In the genomic region with DNA sequence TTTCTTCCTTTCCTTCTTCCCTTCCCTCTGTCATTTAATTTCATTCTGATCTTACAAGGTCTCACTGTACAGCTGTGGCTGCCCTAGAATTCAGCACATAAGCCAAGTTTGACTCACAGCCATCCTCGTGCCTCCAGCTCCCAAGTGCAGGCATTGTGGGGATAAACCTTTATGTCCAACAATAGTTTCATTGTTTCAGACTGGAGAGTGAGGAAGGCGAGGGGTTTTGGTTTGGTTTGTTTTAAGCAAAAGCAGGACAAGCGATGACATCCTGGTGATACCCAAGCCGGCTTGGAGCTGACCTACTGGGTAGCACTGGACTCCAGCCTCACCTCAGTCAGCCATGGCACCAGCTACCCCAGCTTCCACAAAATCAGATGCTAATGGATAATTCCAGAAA, we compare ENCODE assay signal across 20 mouse cellular contexts.
A peak's percentile ranks its signal among the peaks of the same experiment; 100 is the strongest.
DNase-seq lines count a peak whose midpoint lies in the region; ATAC-seq lines count a peak whose summit lies in the region.
"Had no signal": no experiment of that assay in that cellular context is flagged by ENCODE, and none has a peak within 500 bp of the region (broad histone marks: within the 10 kb centered on the region; RNA-seq: fewer than 3 reads in every experiment).

No protein-coding gene starts in this region.

- no peak overlapping the region for H3K27ac ChIP-seq in heart, embryonic 13.5 days (replicated peaks)
- peak overlapping the region; percentile 51 for H3K27ac ChIP-seq in limb, embryonic 10.5 days
- H3K27ac ChIP-seq: forebrain, embryonic 12.5 days; hindbrain, embryonic 10.5 days; hindbrain, embryonic 15.5 days; lung, embryonic 15.5 days; midbrain, embryonic 15.5 days had no signal

- H3K27me3 ChIP-seq in heart, embryonic 13.5 days (replicated peaks) = peaks cover 36% of the 10 kb centered on the region
- peaks cover 55% of the 10 kb centered on the region for H3K27me3 ChIP-seq in megakaryocyte, embryonic 14.5 days (replicated peaks)
- peaks cover 46% of the 10 kb centered on the region for H3K27me3 ChIP-seq in limb, embryonic 10.5 days (ENCODE audit: low read depth, poor library complexity, severe bottlenecking)
- H3K27me3 ChIP-seq: hindbrain, embryonic 15.5 days had no signal

- no peak for ATAC-seq in heart, embryonic 13.5 days (ENCODE audit: extremely low read depth, insufficient number of reproducible peaks, low FRiP score, low TSS enrichment)
- no peak for ATAC-seq in megakaryocyte, adult 5-6 weeks (ENCODE audit: poor library complexity, severe bottlenecking)
- ATAC-seq: forebrain, postnatal 0 days; inflammation-experienced regulatory T-cells, adult 6 months; midbrain, embryonic 15.5 days had no signal

- no peak overlapping the region for H3K4me3 ChIP-seq in heart, embryonic 13.5 days
- peak overlapping the region; percentile 83 for H3K4me3 ChIP-seq in megakaryocyte, embryonic 14.5 days (replicated peaks)
- H3K4me3 ChIP-seq in limb, embryonic 10.5 days = no peak overlapping the region
- H3K4me3 ChIP-seq: forebrain, embryonic 12.5 days; hindbrain, embryonic 10.5 days; hindbrain, embryonic 15.5 days; midbrain, embryonic 15.5 days had no signal

- no peak for DNase-seq in heart, adult 18-20 months
- no peak for DNase-seq in limb, embryonic 10.5 days (ENCODE audit: low spot score)
- no peak for DNase-seq in urinary bladder, postnatal 36 days (ENCODE audit: low spot score in 2 of 2)
- DNase-seq in adipocyte (ENCODE audit: low spot score) = no peak
- DNase-seq: adrenal gland, postnatal 10 days; B cell, adult 2 months; cerebellum, adult 8-10 months; forebrain, postnatal 0 days; lung, postnatal 4 days; right cerebral cortex, postnatal 25 days; thymus, postnatal 14 days had no signal

- no peaks in the 10 kb centered on the region for H3K36me3 ChIP-seq in heart, embryonic 13.5 days
- no peaks in the 10 kb centered on the region for H3K36me3 ChIP-seq in megakaryocyte, embryonic 14.5 days (replicated peaks; ENCODE audit: low read length)
- H3K36me3 ChIP-seq in limb, embryonic 10.5 days = no peaks in the 10 kb centered on the region
- H3K36me3 ChIP-seq: forebrain, embryonic 12.5 days; hindbrain, embryonic 10.5 days; hindbrain, embryonic 15.5 days; lung, embryonic 15.5 days; midbrain, embryonic 15.5 days had no signal

- H3K4me2 ChIP-seq in heart, embryonic 13.5 days = 0 out of 2 replicates have a peak overlapping the region, but pooled peaks have one; percentile 5
- H3K4me2 ChIP-seq: forebrain, embryonic 12.5 days had no signal

- 33% methylated on average over 4 of the region's 4 CpGs for WGBS in heart, embryonic 13.5 days
- 74% methylated on average over 4 of the region's 4 CpGs for WGBS in limb, embryonic 10.5 days

- peaks cover 27% of the 10 kb centered on the region for H3K4me1 ChIP-seq in heart, embryonic 13.5 days
- H3K4me1 ChIP-seq in megakaryocyte, embryonic 14.5 days = peaks cover 28% of the 10 kb centered on the region
- H3K4me1 ChIP-seq in limb, embryonic 10.5 days = peaks cover 80% of the 10 kb centered on the region

- no peak overlapping the region for H3K9ac ChIP-seq in heart, embryonic 13.5 days
- H3K9ac ChIP-seq: forebrain, embryonic 12.5 days; forebrain, postnatal 0 days; hindbrain, embryonic 15.5 days; midbrain, embryonic 15.5 days had no signal

- no peaks in the 10 kb centered on the region for H3K9me3 ChIP-seq in heart, embryonic 13.5 days
- H3K9me3 ChIP-seq in megakaryocyte, embryonic 14.5 days = no peaks in the 10 kb centered on the region
- H3K9me3 ChIP-seq in limb, embryonic 10.5 days (replicated peaks) = no peaks in the 10 kb centered on the region
- H3K9me3 ChIP-seq: forebrain, embryonic 12.5 days; hindbrain, embryonic 10.5 days; hindbrain, embryonic 15.5 days; lung, embryonic 15.5 days; midbrain, embryonic 15.5 days had no signal
